Mouse (Mus musculus): ENCODE measurements around the gene Olfr1367. TPM values are rescaled to one million over a fixed set of nuclear protein-coding genes. Genes with fewer than 3 reads are reported as not detected.

Olfr1367 gene
- polyA plus RNA-seq (2015; fragmentation: Nextera tagmentation; extraction: Ambion mirVana): not detected in 2 replicates

GRCm38 (mm10) chr13:21346610-21347009 is at the start of gene Olfr1367:
Olfr1367 (plus strand) TSS chr13:21346910.
- H3K4me1 ChIP-seq (ENCODE audit: insufficient read depth, low read length): no peaks in the 10 kb centered on the region
- no peak within 1 kb of the TSS for H3K27ac ChIP-seq (ENCODE audit: low read length)
- 85% methylated on average over 1 of the region's 1 CpGs for WGBS
- H3K4me2 ChIP-seq (replicated peaks; ENCODE audit: low read depth, low read length): no peak within 1 kb of the TSS
- no peaks in the 10 kb centered on the region for H3K27me3 ChIP-seq (ENCODE audit: insufficient read depth, low read length)
- ATAC-seq (ENCODE audit: low FRiP score, low TSS enrichment): no peak
- no peaks in the 10 kb centered on the region for H3K36me3 ChIP-seq (ENCODE audit: insufficient read depth, low read length)
- no peak within 1 kb of the TSS for H3K4me3 ChIP-seq (ENCODE audit: low read length)
- no peaks in the 10 kb centered on the region for H3K9me3 ChIP-seq (ENCODE audit: low read length)
- no peak within 1 kb of the TSS for H3K9ac ChIP-seq (replicated peaks; ENCODE audit: low read length)

- WGBS: 19% methylated on average over 3 of the region's 3 CpGs
Observed at GRCm38 (mm10) chr13:21298557-21298956, 48.2 kb upstream of the Olfr1367 start.

GRCm38 (mm10) chr13:21304483-21305066 is 42.1 kb upstream of the Olfr1367 start:
- 26% methylated on average over 3 of the region's 3 CpGs for WGBS
- Histone ChIP-seq H3K4me2 (replicated peaks; ENCODE audit: low read depth, low read length) (no peak overlapping the region), H3K4me1 (ENCODE audit: insufficient read depth, low read length) (peaks cover 6% of the 10 kb centered on the region; the same call in 1 of the 2 replicates), H3K36me3 (ENCODE audit: insufficient read depth, low read length) (no peaks in the 10 kb centered on the region), H3K4me3 (ENCODE audit: low read length) (no peak overlapping the region), H3K27me3 (ENCODE audit: insufficient read depth, low read length) (no peaks in the 10 kb centered on the region), H3K9me3 (ENCODE audit: low read length) (no peaks in the 10 kb centered on the region), H3K9ac (replicated peaks; ENCODE audit: low read length) (no peak overlapping the region), H3K27ac (ENCODE audit: low read length) (no peak overlapping the region)
- ATAC-seq (ENCODE audit: low FRiP score, low TSS enrichment): peak; percentile 80

More at GRCm38 (mm10) chr13:21298557-21298956, 48.2 kb upstream of the Olfr1367 start:
- Histone ChIP-seq H3K4me2 (replicated peaks; ENCODE audit: low read depth, low read length) (no peak overlapping the region), H3K36me3 (ENCODE audit: insufficient read depth, low read length) (no peaks in the 10 kb centered on the region), H3K4me3 (ENCODE audit: low read length) (no peak overlapping the region), H3K4me1 (ENCODE audit: insufficient read depth, low read length) (no peaks in the 10 kb centered on the region), H3K9me3 (ENCODE audit: low read length) (no peaks in the 10 kb centered on the region), H3K9ac (replicated peaks; ENCODE audit: low read length) (no peak overlapping the region), H3K27ac (ENCODE audit: low read length) (no peak overlapping the region), H3K27me3 (ENCODE audit: insufficient read depth, low read length) (no peaks in the 10 kb centered on the region)
- no peak for ATAC-seq (ENCODE audit: low FRiP score, low TSS enrichment)

- Histone ChIP-seq H3K9ac (replicated peaks; ENCODE audit: low read length) (no peak overlapping the region), H3K27ac (ENCODE audit: low read length) (no peak overlapping the region), H3K36me3 (ENCODE audit: insufficient read depth, low read length) (no peaks in the 10 kb centered on the region), H3K27me3 (ENCODE audit: insufficient read depth, low read length) (no peaks in the 10 kb centered on the region), H3K9me3 (ENCODE audit: low read length) (no peaks in the 10 kb centered on the region), H3K4me2 (replicated peaks; ENCODE audit: low read depth, low read length) (no peak overlapping the region), H3K4me3 (ENCODE audit: low read length) (no peak overlapping the region), H3K4me1 (ENCODE audit: insufficient read depth, low read length) (peaks cover 8% of the 10 kb centered on the region)
- 79% methylated on average over 2 of the region's 2 CpGs for WGBS
- no peak for ATAC-seq (ENCODE audit: low FRiP score, low TSS enrichment)
Observed at GRCm38 (mm10) chr13:21309788-21310187, 36.9 kb upstream of the Olfr1367 start.

GRCm38 (mm10) chr13:21311926-21312325 is 34.8 kb upstream of the Olfr1367 start, which contains the start of gene Gpx6:
Gpx6 (plus strand) TSS chr13:21312125.
- 2% methylated on average over 3 of the region's 3 CpGs for WGBS
- H3K36me3 ChIP-seq (ENCODE audit: insufficient read depth, low read length): no peaks in the 10 kb centered on the region
- 0 out of 2 replicates have a peak within 1 kb of the TSS, but pooled peaks have one; percentile 13 for H3K27ac ChIP-seq (ENCODE audit: low read length)
- no peaks in the 10 kb centered on the region for H3K9me3 ChIP-seq (ENCODE audit: low read length)
- no peak within 1 kb of the TSS for H3K4me2 ChIP-seq (replicated peaks; ENCODE audit: low read depth, low read length)
- no peaks in the 10 kb centered on the region for H3K27me3 ChIP-seq (ENCODE audit: insufficient read depth, low read length)
- no peak for ATAC-seq (ENCODE audit: low FRiP score, low TSS enrichment)
- H3K9ac ChIP-seq (replicated peaks; ENCODE audit: low read length): no peak within 1 kb of the TSS
- peaks cover 4% of the 10 kb centered on the region; the same call in 1 of the 2 replicates for H3K4me1 ChIP-seq (ENCODE audit: insufficient read depth, low read length)
- H3K4me3 ChIP-seq (ENCODE audit: low read length): no peak within 1 kb of the TSS

- 42% methylated on average over 3 of the region's 5 CpGs for WGBS
- peak; percentile 59; the same call in 1 of the 2 replicates for ATAC-seq (ENCODE audit: low FRiP score, low TSS enrichment)
Observed at GRCm38 (mm10) chr13:21312854-21313253, 33.9 kb upstream of the Olfr1367 start.

GRCm38 (mm10) chr13:21313903-21314302 is 32.8 kb upstream of the Olfr1367 start:
- no peak overlapping the region for H3K4me2 ChIP-seq (replicated peaks; ENCODE audit: low read depth, low read length)
- H3K9ac ChIP-seq (replicated peaks; ENCODE audit: low read length): no peak overlapping the region
- no peaks in the 10 kb centered on the region for H3K9me3 ChIP-seq (ENCODE audit: low read length)
- ATAC-seq (ENCODE audit: low FRiP score, low TSS enrichment): no peak
- H3K4me3 ChIP-seq (ENCODE audit: low read length): no peak overlapping the region
- 86% methylated on average over 4 of the region's 4 CpGs for WGBS
- no peaks in the 10 kb centered on the region for H3K27me3 ChIP-seq (ENCODE audit: insufficient read depth, low read length)
- H3K36me3 ChIP-seq (ENCODE audit: insufficient read depth, low read length): no peaks in the 10 kb centered on the region
- peaks cover 4% of the 10 kb centered on the region; the same call in 1 of the 2 replicates for H3K4me1 ChIP-seq (ENCODE audit: insufficient read depth, low read length)
- no peak overlapping the region for H3K27ac ChIP-seq (ENCODE audit: low read length)

More at GRCm38 (mm10) chr13:21312854-21313253, 33.9 kb upstream of the Olfr1367 start:
- H3K9me3 ChIP-seq (ENCODE audit: low read length): no peaks in the 10 kb centered on the region
- peaks cover 4% of the 10 kb centered on the region; the same call in 1 of the 2 replicates for H3K4me1 ChIP-seq (ENCODE audit: insufficient read depth, low read length)
- no peak overlapping the region for H3K4me3 ChIP-seq (ENCODE audit: low read length)
- no peak overlapping the region for H3K27ac ChIP-seq (ENCODE audit: low read length)
- H3K27me3 ChIP-seq (ENCODE audit: insufficient read depth, low read length): no peaks in the 10 kb centered on the region
- no peak overlapping the region for H3K9ac ChIP-seq (replicated peaks; ENCODE audit: low read length)
- H3K36me3 ChIP-seq (ENCODE audit: insufficient read depth, low read length): no peaks in the 10 kb centered on the region
- no peak overlapping the region for H3K4me2 ChIP-seq (replicated peaks; ENCODE audit: low read depth, low read length)

GRCm38 (mm10) chr13:21320262-21320661 is 26.4 kb upstream of the Olfr1367 start:
- Histone ChIP-seq H3K9me3 (ENCODE audit: low read length) (no peaks in the 10 kb centered on the region), H3K4me1 (ENCODE audit: insufficient read depth, low read length) (peaks cover 12% of the 10 kb centered on the region), H3K4me3 (ENCODE audit: low read length) (no peak overlapping the region), H3K36me3 (ENCODE audit: insufficient read depth, low read length) (no peaks in the 10 kb centered on the region), H3K9ac (replicated peaks; ENCODE audit: low read length) (no peak overlapping the region), H3K4me2 (replicated peaks; ENCODE audit: low read depth, low read length) (no peak overlapping the region), H3K27ac (ENCODE audit: low read length) (no peak overlapping the region), H3K27me3 (ENCODE audit: insufficient read depth, low read length) (no peaks in the 10 kb centered on the region)
- 28% methylated on average over 3 of the region's 3 CpGs for WGBS
- peak; percentile 60 for ATAC-seq (ENCODE audit: low FRiP score, low TSS enrichment)

GRCm38 (mm10) chr13:21321890-21322494 is 24.7 kb upstream of the Olfr1367 start:
- Histone ChIP-seq H3K4me2 (replicated peaks; ENCODE audit: low read depth, low read length) (peak overlapping the region; percentile 53), H3K9me3 (ENCODE audit: low read length) (no peaks in the 10 kb centered on the region), H3K36me3 (ENCODE audit: insufficient read depth, low read length) (no peaks in the 10 kb centered on the region), H3K4me1 (ENCODE audit: insufficient read depth, low read length) (peaks cover 15% of the 10 kb centered on the region), H3K9ac (replicated peaks; ENCODE audit: low read length) (peak overlapping the region; percentile 31; the same call in 1 of the 2 replicates), H3K4me3 (ENCODE audit: low read length) (peak overlapping the region; percentile 44), H3K27ac (ENCODE audit: low read length) (no peak overlapping the region), H3K27me3 (ENCODE audit: insufficient read depth, low read length) (no peaks in the 10 kb centered on the region)
- 10% methylated on average over 18 of the region's 18 CpGs for WGBS
- no peak for ATAC-seq (ENCODE audit: low FRiP score, low TSS enrichment)

Measured in kidney, embryonic 16.5 days (tissue).